Mouse (Mus musculus) lung, postnatal 4 days (tissue): ENCODE results near the gene Lrig2.

Experiments
- DNase-seq, 2 experiments: peaks; one replicate each; pipeline ENCODE4 v3.0.0; 2021

Gene Lrig2

GRCm38 (mm10) chr3:104511538-104512423 is at the start of gene Lrig2:
TSS of gene Lrig2 (minus strand) at chr3:104511918.
- DNase-seq, result peak; percentile 99

DNA sequence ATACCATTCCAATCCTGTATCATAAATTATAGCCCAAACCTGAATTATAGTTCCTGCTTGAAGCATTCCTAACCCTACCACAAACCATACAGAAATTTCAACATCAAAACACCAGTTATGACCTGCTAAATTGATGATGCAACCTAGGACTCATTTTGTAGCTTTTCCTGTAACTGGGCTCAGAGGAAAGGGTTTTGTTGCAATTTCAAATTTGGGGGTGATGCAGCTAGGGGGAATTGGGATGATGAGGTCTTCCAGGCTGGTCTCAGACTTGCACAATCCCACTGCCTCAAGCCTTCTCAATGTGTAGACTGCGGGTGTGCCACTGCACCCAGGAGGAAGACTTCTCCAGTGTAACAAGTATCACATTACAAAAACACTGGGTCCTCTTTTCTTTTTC is 44.9 kb upstream of the Lrig2 start:
- no peak for DNase-seq

DNA sequence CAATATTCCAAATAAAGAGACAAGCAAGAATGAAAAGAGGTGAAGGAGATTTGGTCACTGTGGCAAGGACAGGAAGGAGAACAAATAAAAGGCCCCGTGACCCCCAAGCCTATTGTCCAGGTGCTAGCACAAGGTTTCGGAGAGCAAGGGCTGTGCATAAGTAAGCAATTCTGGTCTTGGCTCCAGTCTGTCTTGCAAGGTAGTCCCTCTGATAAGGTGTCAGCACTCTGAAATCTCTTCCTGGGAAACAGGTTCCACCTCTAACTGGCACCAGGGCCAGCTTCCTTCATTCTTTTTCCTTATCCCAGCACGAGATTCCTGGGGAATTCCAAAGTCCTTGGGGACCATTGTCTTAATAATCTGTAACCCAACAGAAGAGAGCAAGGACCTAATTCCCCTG is 38.9 kb upstream of the Lrig2 start:
- DNase-seq, result no peak

- no peak for DNase-seq
Observed at GRCm38 (mm10) chr3:104548367-104549087, 36.8 kb upstream of the Lrig2 start.

DNA sequence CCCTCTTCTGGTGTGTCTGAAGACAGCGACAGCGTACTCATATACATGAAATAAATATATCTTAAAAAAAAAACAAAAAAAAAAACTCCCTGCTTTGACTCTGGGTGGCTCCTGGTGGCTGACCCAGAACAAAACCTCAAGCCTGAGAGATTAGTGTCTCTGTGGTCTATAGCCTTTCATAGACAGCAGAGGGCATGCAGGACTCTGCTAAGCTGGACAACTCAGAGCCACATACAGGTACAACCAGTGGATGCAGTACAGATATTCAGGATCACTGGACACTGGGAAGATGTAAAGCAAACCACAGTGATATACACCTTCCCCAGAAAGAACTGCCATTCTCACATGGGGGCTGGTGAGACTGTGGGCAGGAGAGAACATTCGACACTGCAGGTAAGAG is 32.1 kb upstream of the Lrig2 start:
- no peak for DNase-seq

- no peak for DNase-seq
Observed at GRCm38 (mm10) chr3:104542065-104542429, 30.3 kb upstream of the Lrig2 start.

DNA sequence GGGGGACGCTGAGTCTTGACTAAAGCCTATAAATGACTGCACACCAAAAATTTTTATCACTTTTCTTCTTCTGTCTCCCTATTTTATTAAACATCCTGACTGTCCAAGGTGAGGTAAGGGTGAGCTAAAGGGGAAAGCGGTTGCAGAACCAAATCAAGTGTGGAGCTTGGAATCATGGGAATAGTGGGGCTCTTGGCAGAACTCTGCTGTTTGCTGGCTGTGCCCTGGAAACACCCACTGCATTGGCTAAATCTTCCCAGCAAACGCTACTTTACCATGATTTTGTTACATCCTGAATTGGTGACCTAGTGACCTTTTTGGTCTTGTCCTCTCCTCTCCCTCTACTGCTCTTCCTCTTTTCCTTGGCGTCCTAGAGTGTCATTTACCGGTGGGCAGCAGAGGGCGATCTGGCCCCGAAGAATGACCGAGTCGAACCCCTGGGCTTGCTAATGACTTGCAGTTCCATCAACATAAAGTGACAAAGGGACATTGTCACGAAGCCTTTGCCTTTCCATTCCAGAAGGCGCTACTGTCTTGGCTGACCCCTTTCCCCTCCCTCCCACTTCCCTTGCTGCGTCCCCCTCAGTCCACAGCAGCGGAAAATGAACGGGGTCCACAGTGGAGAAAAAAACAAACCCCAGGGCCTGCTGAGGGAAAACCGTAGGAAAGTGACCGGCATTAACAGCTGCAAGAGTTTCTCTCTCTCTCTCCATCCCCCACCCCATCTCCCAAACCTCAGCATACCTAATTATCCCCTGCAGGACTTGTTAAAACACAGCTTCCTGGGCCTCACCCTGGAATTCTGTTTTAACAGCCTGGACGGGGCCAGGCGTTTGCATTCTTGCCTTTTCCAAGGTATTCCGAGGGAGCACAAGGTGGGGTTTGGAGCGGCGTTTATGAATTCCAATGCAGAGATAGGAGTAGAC is 29.7 kb upstream of the Lrig2 start:
- peak; percentile 78 to 83 for DNase-seq

- DNase-seq, result no peak
Observed at GRCm38 (mm10) chr3:104540480-104541138, 28.9 kb upstream of the Lrig2 start.

GRCm38 (mm10) chr3:104533223-104533622 is 21.5 kb upstream of the Lrig2 start:
- no peak for DNase-seq

DNA sequence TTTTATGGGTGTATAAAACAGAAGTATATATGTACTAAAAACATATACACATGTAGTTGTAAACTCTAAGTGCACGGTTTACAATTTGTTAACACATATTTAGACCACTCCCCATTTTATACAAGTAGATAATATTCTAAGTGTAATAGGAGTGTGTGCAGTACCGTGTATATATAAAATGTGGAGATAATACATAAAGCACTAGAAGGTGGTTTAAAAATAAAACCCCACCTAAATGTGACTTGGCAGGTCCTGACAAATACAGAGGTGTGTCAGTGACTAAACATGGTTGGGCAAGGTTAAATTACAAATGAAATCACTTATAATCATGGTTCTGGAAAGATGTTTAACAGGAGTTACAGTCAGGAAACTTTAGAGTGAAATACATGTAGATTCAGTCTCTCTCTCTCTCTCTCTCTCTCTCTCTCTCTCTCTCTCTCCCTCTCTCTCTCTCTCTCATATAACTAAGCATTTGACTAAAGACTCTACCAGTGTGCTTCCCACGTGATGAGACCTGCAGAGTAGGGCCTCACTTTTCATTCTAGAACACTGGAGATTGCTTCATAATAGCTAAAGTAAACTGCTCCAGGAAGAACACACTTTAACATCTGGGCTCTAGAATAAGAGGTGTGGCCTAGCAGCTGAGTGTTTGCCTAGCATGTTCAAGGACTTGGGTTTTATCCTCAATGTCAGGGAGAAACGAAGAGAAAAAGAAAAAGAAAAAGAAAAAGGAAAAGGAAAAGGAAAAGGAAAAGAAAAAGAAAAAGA is 14.6 kb upstream of the Lrig2 start:
- DNase-seq, result no peak

DNA sequence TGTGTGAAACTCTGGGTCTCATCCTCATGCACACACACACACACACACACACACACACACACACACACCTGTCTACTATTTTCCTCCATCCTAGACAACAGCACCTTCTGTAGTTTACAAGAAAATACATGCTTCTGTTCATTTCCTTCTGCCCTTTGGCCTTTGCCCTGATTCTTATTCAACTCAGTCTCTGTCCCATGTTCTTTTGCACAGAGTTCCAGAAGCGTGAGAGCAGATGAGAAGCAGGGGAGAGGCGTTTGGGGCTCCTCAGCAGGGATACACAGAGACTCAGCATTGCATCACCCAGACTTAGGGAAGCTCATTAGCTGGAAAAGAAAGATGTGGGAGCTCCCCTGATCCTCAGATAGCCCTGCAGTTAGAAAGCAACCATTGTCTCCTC is 13.8 kb upstream of the Lrig2 start:
- no peak for DNase-seq

GRCm38 (mm10) chr3:104525029-104525428 is 13.3 kb upstream of the Lrig2 start:
- DNase-seq, result no peak

DNA sequence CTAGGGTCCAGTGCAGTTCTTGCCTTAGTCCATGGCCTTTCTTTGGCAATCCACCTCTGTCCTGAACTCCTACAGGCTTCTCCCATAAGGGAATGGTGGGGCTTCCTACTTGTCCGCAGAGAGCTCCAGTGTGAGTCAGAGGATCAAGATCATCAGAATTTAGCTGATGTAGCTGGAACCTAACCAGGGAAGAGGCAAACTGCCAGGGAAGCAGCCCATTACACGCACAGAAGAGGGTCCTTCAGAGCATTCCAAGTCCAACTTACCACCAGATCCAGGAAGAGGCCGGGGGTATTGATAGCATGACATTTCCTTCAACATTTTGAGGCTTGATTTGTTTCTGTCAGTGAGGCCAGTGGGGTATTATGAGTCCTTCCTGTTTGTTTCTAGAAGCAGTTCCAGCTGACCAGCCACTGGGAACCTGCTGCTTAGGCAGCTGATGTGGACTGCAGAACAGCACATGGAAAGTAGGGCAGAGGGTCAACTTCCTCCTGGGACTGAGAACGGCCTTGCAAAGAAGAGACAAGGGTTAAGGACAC is 11.7 kb upstream of the Lrig2 start:
- peak; percentile 25 to 34 for DNase-seq

GRCm38 (mm10) chr3:104521341-104521924 is 9.7 kb upstream of the Lrig2 start:
- no peak for DNase-seq

- DNase-seq, result no peak
Observed at GRCm38 (mm10) chr3:104520471-104520870, 8.8 kb upstream of the Lrig2 start.

DNA sequence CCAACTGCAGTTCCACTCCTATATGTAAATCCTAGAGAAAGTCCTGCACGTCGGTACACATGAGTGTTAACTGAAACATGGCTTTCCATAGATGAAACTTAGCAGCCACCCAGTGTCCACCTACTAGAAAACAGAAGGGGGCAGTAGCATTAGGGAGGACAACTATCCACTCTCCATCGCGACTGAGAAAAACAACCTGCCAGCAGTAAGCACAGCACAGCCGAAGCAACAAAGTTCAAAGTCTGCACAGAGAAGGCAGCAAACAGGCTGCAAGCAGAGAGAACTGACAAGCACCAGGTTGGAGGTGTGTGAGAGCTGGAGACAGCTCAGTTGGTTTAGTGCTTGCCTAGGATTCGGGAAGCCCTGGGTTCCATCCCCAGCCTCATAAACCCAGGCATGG is 7.2 kb upstream of the Lrig2 start:
- no peak for DNase-seq

DNA sequence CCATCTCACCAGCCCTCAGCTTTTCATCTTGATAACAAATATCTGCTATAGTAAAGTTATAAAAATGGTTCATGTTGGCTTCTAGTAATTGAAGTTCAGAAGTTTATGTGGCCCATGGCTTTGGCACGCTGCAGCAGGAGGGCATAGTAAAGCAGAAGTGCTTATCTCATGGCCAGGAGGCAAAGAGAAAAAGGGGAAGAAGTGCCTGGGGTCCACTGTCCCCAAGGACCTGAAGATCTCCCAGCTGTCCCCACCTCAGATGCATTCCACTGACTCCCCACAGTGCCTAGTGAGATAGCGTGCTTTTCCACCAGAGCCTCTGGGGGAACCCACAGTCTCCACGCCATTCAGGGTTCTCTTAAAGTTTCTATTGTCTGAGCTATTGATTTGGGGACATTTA is 6.7 kb upstream of the Lrig2 start:
- no peak for DNase-seq

- DNase-seq, result peak in 1 of 2 experiments; percentile 14
Observed at GRCm38 (mm10) chr3:104517161-104517560, 5.4 kb upstream of the Lrig2 start.

GRCm38 (mm10) chr3:104514510-104514909 is 2.8 kb upstream of the Lrig2 start:
- DNase-seq, result no peak

GRCm38 (mm10) chr3:104512424-104512748 is 668 bp upstream of the Lrig2 start:
- DNase-seq, result no peak

- DNase-seq, result no peak
Observed at GRCm38 (mm10) chr3:104510771-104511429, 818 bp downstream of the Lrig2 start.
